Mouse (Mus musculus): ENCODE results near the gene Ntn3.

DNA sequence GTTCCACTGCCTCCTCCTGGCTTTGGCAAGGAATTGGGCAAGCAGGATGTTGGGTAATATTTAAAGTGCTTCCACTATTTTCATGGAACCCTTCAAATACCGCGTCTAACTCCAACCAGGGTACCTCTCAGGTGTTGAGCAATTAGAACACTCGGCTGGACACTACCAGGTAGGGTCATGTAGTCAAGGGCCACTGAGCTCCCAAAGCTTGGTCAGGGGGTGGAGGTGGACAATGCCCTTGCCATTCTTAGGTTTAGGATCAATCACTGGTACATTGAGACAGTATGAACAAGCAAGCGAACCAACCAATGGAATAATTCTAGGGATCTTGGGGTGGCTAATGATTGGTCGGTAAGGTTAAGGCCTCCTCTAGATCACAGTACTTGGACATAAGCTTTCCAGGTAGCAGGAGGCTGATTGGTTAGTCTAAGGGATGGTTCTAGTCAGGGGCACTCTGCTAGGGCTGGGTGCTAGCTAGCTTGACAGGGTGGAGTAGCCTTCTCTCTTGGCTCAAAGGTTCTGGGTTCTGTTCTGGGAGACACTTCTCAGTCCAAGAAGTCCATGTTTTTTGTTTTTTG lies 3.2 kb upstream of the Ntn3 start:
- TF ChIP-seq MAX (IDR thresholded peaks at IDR 0.05; ENCODE audit: low read depth) (no peak), E2F4 (IDR thresholded peaks at IDR 0.05; ENCODE audit: insufficient read depth) (no peak), POLR2A (IDR thresholded peaks at IDR 0.05; ENCODE audit: insufficient read length, low read depth) (no peak), USF1 (IDR thresholded peaks at IDR 0.05; ENCODE audit: low read depth) (no peak), MYOD1 (IDR thresholded peaks at IDR 0.05; ENCODE audit: control insufficient read depth in 1 of 3, insufficient read length in 2 of 3, low read depth in 2 of 3) (no peak), MYOG (IDR thresholded peaks at IDR 0.05; ENCODE audit: control insufficient read depth in 1 of 3, insufficient read depth in 1 of 3, insufficient read length in 2 of 3, low read depth in 2 of 3) (no peak), TCF12 (IDR thresholded peaks at IDR 0.05; ENCODE audit: insufficient read depth, poor library complexity, severe bottlenecking) (no peak), POLR2AphosphoS2 (IDR thresholded peaks at IDR 0.05; ENCODE audit: insufficient read length, low read depth) (no peak), CEBPB (IDR thresholded peaks at IDR 0.05; ENCODE audit: insufficient read depth, poor library complexity, severe bottlenecking) (no peak), SRF (IDR thresholded peaks at IDR 0.05; ENCODE audit: control insufficient read depth, insufficient read length, low read depth) (no peak), TCF3 (IDR thresholded peaks at IDR 0.05; ENCODE audit: insufficient read length, low read depth) (no peak)

Data from myocyte (in vitro differentiated cells).